Mouse (Mus musculus) kidney, adult 9 months (tissue): ENCODE measurements around the gene Mgat5.
A peak's percentile ranks its signal among the peaks of the same experiment; 100 is the strongest.

Experiments used
- DNase-seq: peaks from one replicate; pipeline ENCODE4 v3.0.0; 2022

The Mgat5 gene

GRCm38 (mm10) chr1:127442880-127443877 lies 238.4 kb downstream of the Mgat5 start:
- DNase-seq, result no peak

- DNase-seq, result peak; percentile 67
These were observed 240.1 kb downstream of the Mgat5 start for GRCm38 (mm10) chr1:127444836-127445485.

GRCm38 (mm10) chr1:127453397-127453796 lies 248.6 kb downstream of the Mgat5 start:
- DNase-seq, result no peak

- peak; percentile 73 for DNase-seq
These were observed 254.2 kb downstream of the Mgat5 start for GRCm38 (mm10) chr1:127459015-127459451.

- DNase-seq, result no peak
These were observed 254.8 kb downstream of the Mgat5 start for GRCm38 (mm10) chr1:127459576-127459975.

- DNase-seq, result no peak
These were observed 256.2 kb downstream of the Mgat5 start for GRCm38 (mm10) chr1:127461017-127461416.

GRCm38 (mm10) chr1:127464041-127464440 lies 259.2 kb downstream of the Mgat5 start:
- peak; percentile 40 for DNase-seq

GRCm38 (mm10) chr1:127465292-127465691 lies 260.5 kb downstream of the Mgat5 start:
- no peak for DNase-seq

- DNase-seq, result no peak
These were observed 262.4 kb downstream of the Mgat5 start for GRCm38 (mm10) chr1:127467238-127467637.

GRCm38 (mm10) chr1:127470175-127470574 lies 265.4 kb downstream of the Mgat5 start:
- no peak for DNase-seq

GRCm38 (mm10) chr1:127475756-127476155 lies 270.9 kb downstream of the Mgat5 start:
- DNase-seq, result no peak

- DNase-seq, result peak; percentile 16
These were observed 278.1 kb downstream of the Mgat5 start for GRCm38 (mm10) chr1:127482911-127483310.

- peak; percentile 21 for DNase-seq
These were observed 279.4 kb downstream of the Mgat5 start for GRCm38 (mm10) chr1:127484188-127484587.

GRCm38 (mm10) chr1:127484826-127485225 lies 280.0 kb downstream of the Mgat5 start:
- peak; percentile 57 for DNase-seq

GRCm38 (mm10) chr1:127487161-127487560 lies 282.3 kb downstream of the Mgat5 start:
- DNase-seq, result peak; percentile 38

GRCm38 (mm10) chr1:127496737-127497543 lies 292.1 kb downstream of the Mgat5 start:
- peak; percentile 76 for DNase-seq

GRCm38 (mm10) chr1:127498746-127499145 lies 293.9 kb downstream of the Mgat5 start:
- DNase-seq, result no peak

GRCm38 (mm10) chr1:127500219-127500618 lies 295.4 kb downstream of the Mgat5 start:
- DNase-seq, result peak; percentile 73

GRCm38 (mm10) chr1:127500701-127501100 lies 295.9 kb downstream of the Mgat5 start:
- no peak for DNase-seq

- DNase-seq, result no peak
These were observed 302.3 kb downstream of the Mgat5 start for GRCm38 (mm10) chr1:127507042-127507650.

- DNase-seq, result no peak
These were observed 303.4 kb downstream of the Mgat5 start for GRCm38 (mm10) chr1:127508067-127508739.

- DNase-seq, result no peak
These were observed 304.1 kb downstream of the Mgat5 start for GRCm38 (mm10) chr1:127508921-127509320.
